Mouse (Mus musculus) kidney, adult 18-20 months (tissue): ENCODE measurements around the gene Wwc2.
A peak's percentile ranks its signal among the peaks of the same experiment; 100 is the strongest.
"Not testable (repeated sequence)": the region's sequence is repeated elsewhere in the genome, so short reads cannot be mapped to it uniquely, and the experiment has no call there.

ENCODE experiments used
- DNase-seq: peaks from one replicate; pipeline ENCODE4 v3.0.0; 2021

Gene Wwc2

GRCm38 (mm10) chr8:47843063-47843462, 147.7 kb downstream of the Wwc2 start:
- no peak for DNase-seq

GRCm38 (mm10) chr8:47833944-47834343, 156.8 kb downstream of the Wwc2 start:
- DNase-seq = no peak

- DNase-seq = no peak
Measured at GRCm38 (mm10) chr8:47832616-47833015, 158.1 kb downstream of the Wwc2 start.

- DNase-seq = no peak
Measured at GRCm38 (mm10) chr8:47826911-47827310, 163.8 kb downstream of the Wwc2 start.

- DNase-seq = no peak
Measured at GRCm38 (mm10) chr8:47825596-47825995, 165.1 kb downstream of the Wwc2 start.

- DNase-seq = no peak
Measured at GRCm38 (mm10) chr8:47824182-47824581, 166.5 kb downstream of the Wwc2 start, which contains the start of gene Cldn22. Gene Cldn22 (plus strand): TSS chr8:47824482.

GRCm38 (mm10) chr8:47823777-47824176, 166.9 kb downstream of the Wwc2 start:
- no peak for DNase-seq

GRCm38 (mm10) chr8:47822541-47822940, 168.2 kb downstream of the Wwc2 start:
- not testable (repeated sequence) for DNase-seq

- DNase-seq = no peak
Measured at GRCm38 (mm10) chr8:47821843-47822242, 168.9 kb downstream of the Wwc2 start, which contains the start of gene Cldn24. Gene Cldn24 (plus strand): TSS chr8:47822143.

GRCm38 (mm10) chr8:47820914-47821772, 169.6 kb downstream of the Wwc2 start:
- peak; percentile 38 for DNase-seq

- DNase-seq = no peak
Measured at GRCm38 (mm10) chr8:47819034-47819433, 171.7 kb downstream of the Wwc2 start.

- no peak for DNase-seq
Measured at GRCm38 (mm10) chr8:47811221-47811620, 179.5 kb downstream of the Wwc2 start.

- no peak for DNase-seq
Measured at GRCm38 (mm10) chr8:47810666-47811015, 180.1 kb downstream of the Wwc2 start.

- DNase-seq = no peak
Measured at GRCm38 (mm10) chr8:47809970-47810665, 180.6 kb downstream of the Wwc2 start.

- no peak for DNase-seq
Measured at GRCm38 (mm10) chr8:47804262-47804661, 186.5 kb downstream of the Wwc2 start.

- no peak for DNase-seq
Measured at GRCm38 (mm10) chr8:47802349-47802748, 188.4 kb downstream of the Wwc2 start.

GRCm38 (mm10) chr8:47799438-47799837, 191.3 kb downstream of the Wwc2 start:
- no peak for DNase-seq

GRCm38 (mm10) chr8:47791986-47792385, 198.7 kb downstream of the Wwc2 start:
- DNase-seq = no peak

GRCm38 (mm10) chr8:47787705-47788104, 203.0 kb downstream of the Wwc2 start:
- DNase-seq = no peak

GRCm38 (mm10) chr8:47786323-47786722, 204.4 kb downstream of the Wwc2 start:
- DNase-seq = no peak

- no peak for DNase-seq
Measured at GRCm38 (mm10) chr8:47784436-47784835, 206.3 kb downstream of the Wwc2 start.

- no peak for DNase-seq
Measured at GRCm38 (mm10) chr8:47783944-47784343, 206.8 kb downstream of the Wwc2 start.

- DNase-seq = no peak
Measured at GRCm38 (mm10) chr8:47783544-47783943, 207.2 kb downstream of the Wwc2 start.

- DNase-seq = no peak
Measured at GRCm38 (mm10) chr8:47781881-47782280, 208.8 kb downstream of the Wwc2 start.
